Mouse (Mus musculus): ENCODE measurements around the gene Mks1. TPM values are rescaled to one million over a fixed set of nuclear protein-coding genes. Genes with fewer than 3 reads are reported as not detected.

Mks1 gene
- 8.5 and 10.0 TPM in 2 replicates for polyA plus RNA-seq (2012; rRNA removed)

DNA sequence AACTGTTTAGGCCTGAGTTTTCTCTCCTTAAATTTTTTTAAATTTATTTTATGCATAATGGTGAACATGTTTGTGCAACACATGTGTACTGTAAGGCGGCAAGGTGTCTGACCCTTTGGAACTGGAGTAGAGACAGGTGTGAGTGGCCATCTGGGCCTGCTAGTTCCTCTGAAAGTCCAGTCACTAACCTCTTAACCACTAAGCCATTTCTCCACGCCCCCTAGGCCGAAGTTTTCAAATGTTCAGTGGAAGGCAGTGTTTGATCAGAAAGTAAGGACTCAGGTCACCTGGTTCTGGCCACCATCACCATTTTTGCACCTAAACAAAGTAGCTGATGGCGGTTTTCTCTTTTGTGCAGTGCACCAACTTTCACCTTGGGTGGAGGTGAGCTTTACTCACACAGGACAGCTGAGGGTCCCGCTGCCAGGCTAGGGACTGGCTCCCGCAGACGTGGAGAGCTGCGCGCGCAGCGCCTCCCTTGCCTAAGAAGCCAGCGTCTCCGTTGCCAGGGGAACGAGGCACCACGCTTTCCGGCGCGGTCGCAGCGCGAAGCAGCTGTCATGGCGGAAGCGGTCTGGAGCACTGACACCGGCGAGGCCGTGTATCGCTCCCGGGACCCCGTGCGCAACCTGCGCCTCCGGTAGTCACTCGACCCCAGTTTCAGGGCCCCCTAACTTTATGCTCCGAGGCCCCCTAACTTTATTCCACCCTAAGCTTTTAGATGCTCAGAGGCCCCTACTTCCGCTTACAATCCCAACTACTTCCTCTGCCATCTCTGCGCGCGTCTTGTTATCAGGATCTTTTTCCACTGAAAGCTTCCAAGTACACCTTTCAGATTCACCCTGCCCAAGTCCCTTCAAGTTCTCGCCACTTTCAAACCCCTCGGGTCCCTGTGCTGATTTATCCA, at the start of gene Mks1:
Gene Mks1, plus strand, starts transcription at position 526 of the 907 bp plus-strand sequence.
- DNase-seq: peak; percentile 85
- peaks cover 2% of the 10 kb centered on the region; the same call in 1 of the 2 replicates for H3K4me1 ChIP-seq (ENCODE audit: control insufficient read depth, insufficient read depth, low read length)
- peak within 1 kb of the TSS; percentile 58 for H3K4me3 ChIP-seq (replicated peaks; ENCODE audit: extremely low read depth, low read depth, low read length)
- WGBS: 3% methylated on average over 40 of the region's 40 CpGs
- TF ChIP-seq POLR2A (IDR thresholded peaks at IDR 0.05; ENCODE audit: borderline replicate concordance, extremely low read depth, low read depth, low read length) (peak; percentile 83; the same call in 1 of the 2 replicates), CTCF (IDR thresholded peaks at IDR 0.05; ENCODE audit: insufficient read depth, low read length) (no peak)

DNA sequence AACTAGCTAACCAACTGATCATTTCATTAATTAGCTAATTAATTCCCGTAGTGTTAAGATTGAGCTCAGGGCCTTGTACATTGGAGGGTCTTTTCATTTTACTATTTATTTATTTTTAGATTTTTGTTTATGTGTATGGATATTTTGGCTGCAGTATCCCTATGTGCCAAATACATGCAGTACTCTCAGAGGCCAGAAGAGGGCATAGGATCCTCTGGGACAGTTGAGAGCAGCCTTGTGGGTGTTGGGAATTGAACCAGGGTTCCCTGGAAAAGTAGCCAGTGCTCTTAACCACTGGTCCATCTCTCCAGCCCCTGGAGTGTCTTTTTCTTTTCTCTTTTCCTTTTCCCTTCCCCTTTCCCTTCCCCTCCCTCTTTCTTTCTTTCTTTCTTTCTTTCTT, 47.6 kb upstream of the Mks1 start:
- no peak for DNase-seq
- H3K4me1 ChIP-seq (ENCODE audit: control insufficient read depth, insufficient read depth, low read length): no peaks in the 10 kb centered on the region
- no peak for TF ChIP-seq POLR2A (IDR thresholded peaks at IDR 0.05; ENCODE audit: borderline replicate concordance, extremely low read depth, low read depth, low read length)
- TF ChIP-seq CTCF (IDR thresholded peaks at IDR 0.05; ENCODE audit: insufficient read depth, low read length): peak; percentile 26; the same call in 1 of the 2 replicates
- WGBS: 76% methylated on average over 1 of the region's 1 CpGs
- no peak overlapping the region for H3K4me3 ChIP-seq (replicated peaks; ENCODE audit: extremely low read depth, low read depth, low read length)

DNA sequence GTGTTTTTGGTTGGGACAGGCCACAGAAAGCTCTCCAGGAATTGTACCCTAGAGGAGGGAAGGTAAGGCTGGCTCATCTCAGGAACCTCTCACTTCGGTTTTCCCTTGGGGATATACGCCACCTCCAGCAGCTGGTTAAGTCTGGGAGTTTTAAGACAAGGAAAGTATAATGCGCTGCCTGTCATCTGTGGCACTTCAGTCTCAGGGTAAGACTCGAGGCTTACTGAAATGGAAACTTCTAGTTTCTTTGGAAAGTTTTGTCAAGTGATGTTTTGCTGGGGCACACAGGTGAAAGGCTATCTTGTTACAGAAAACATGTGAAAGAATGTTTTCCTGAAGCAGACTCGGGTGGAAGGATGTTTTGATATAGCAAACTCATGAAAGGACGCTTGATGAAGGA, 45.6 kb upstream of the Mks1 start:
- Histone ChIP-seq H3K4me3 (replicated peaks; ENCODE audit: extremely low read depth, low read depth, low read length) (no peak overlapping the region), H3K4me1 (ENCODE audit: control insufficient read depth, insufficient read depth, low read length) (no peaks in the 10 kb centered on the region)
- no peak for DNase-seq
- 75% methylated on average over 6 of the region's 6 CpGs for WGBS
- TF ChIP-seq CTCF (IDR thresholded peaks at IDR 0.05; ENCODE audit: insufficient read depth, low read length): no peak
- no peak for TF ChIP-seq POLR2A (IDR thresholded peaks at IDR 0.05; ENCODE audit: borderline replicate concordance, extremely low read depth, low read depth, low read length)

DNA sequence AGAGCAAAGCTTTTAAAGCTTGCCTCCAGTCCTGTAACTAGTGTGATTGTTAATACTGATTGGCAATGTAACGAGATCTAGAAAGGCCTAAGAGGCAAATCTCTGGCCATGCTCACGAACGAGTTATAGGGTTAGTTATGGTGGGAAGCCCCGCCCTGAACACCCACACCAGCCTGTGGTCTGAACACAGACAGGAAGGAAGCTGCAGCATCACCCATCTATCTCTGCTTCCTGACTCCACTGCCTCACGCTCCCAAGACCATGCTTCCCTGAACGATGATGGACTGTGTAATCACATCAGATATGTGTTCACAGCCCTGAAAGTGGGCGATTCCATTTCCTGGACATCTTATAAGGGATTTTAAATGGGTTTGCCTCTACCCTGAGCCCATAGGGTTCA, 44.8 kb upstream of the Mks1 start:
- H3K4me3 ChIP-seq (replicated peaks; ENCODE audit: extremely low read depth, low read depth, low read length): no peak overlapping the region
- no peak for DNase-seq
- no peaks in the 10 kb centered on the region for H3K4me1 ChIP-seq (ENCODE audit: control insufficient read depth, insufficient read depth, low read length)
- WGBS: 48% methylated on average over 7 of the region's 7 CpGs
- TF ChIP-seq CTCF (IDR thresholded peaks at IDR 0.05; ENCODE audit: insufficient read depth, low read length): no peak
- no peak for TF ChIP-seq POLR2A (IDR thresholded peaks at IDR 0.05; ENCODE audit: borderline replicate concordance, extremely low read depth, low read depth, low read length)

DNA sequence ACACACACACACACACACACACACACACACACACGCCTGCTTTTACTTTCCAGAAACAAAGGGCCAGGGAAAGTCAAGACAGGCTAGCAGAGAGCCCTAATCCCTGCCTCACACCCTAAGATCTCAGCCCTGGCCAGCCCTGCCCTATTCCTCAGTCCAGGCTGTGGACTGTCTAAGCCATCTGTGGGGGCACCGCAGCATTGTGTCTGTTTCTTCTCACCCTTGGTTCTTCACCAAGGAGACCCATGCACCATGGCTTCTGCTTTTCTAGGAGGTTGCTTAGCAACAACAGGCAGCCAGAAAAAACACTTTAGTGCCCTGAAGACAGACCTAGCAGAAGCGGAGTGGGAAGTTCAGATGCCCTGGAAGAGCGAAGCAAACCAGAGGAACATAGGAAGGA, 41.6 kb upstream of the Mks1 start:
- WGBS: 47% methylated on average over 4 of the region's 4 CpGs
- no peak for DNase-seq
- Histone ChIP-seq H3K4me3 (replicated peaks; ENCODE audit: extremely low read depth, low read depth, low read length) (no peak overlapping the region), H3K4me1 (ENCODE audit: control insufficient read depth, insufficient read depth, low read length) (no peaks in the 10 kb centered on the region)
- TF ChIP-seq POLR2A (IDR thresholded peaks at IDR 0.05; ENCODE audit: borderline replicate concordance, extremely low read depth, low read depth, low read length) (no peak), CTCF (IDR thresholded peaks at IDR 0.05; ENCODE audit: insufficient read depth, low read length) (no peak)

DNA sequence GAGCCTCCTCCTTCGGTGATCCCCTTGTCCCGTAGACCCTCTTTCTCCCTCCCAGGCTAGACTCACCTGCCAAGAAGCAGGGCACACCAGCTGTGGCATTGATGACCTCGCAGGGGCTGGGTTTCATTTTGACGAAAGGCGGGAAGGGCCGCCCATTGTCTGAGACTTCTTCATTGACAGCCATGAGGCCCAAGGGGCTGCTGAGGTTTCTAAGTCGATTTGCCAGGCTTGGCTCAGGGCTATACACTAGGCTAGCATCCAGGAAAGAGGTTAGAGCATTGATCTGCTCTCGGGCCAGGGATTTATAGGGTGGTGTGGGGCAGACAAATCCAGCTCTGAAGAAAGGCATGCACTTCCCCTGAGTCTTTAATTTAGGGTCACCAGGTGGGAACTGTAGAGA, 38.2 kb upstream of the Mks1 start:
- 69% methylated on average over 8 of the region's 8 CpGs for WGBS
- Histone ChIP-seq H3K4me3 (replicated peaks; ENCODE audit: extremely low read depth, low read depth, low read length) (no peak overlapping the region), H3K4me1 (ENCODE audit: control insufficient read depth, insufficient read depth, low read length) (no peaks in the 10 kb centered on the region)
- no peak for TF ChIP-seq POLR2A (IDR thresholded peaks at IDR 0.05; ENCODE audit: borderline replicate concordance, extremely low read depth, low read depth, low read length)
- no peak for TF ChIP-seq CTCF (IDR thresholded peaks at IDR 0.05; ENCODE audit: insufficient read depth, low read length)
- DNase-seq: no peak

DNA sequence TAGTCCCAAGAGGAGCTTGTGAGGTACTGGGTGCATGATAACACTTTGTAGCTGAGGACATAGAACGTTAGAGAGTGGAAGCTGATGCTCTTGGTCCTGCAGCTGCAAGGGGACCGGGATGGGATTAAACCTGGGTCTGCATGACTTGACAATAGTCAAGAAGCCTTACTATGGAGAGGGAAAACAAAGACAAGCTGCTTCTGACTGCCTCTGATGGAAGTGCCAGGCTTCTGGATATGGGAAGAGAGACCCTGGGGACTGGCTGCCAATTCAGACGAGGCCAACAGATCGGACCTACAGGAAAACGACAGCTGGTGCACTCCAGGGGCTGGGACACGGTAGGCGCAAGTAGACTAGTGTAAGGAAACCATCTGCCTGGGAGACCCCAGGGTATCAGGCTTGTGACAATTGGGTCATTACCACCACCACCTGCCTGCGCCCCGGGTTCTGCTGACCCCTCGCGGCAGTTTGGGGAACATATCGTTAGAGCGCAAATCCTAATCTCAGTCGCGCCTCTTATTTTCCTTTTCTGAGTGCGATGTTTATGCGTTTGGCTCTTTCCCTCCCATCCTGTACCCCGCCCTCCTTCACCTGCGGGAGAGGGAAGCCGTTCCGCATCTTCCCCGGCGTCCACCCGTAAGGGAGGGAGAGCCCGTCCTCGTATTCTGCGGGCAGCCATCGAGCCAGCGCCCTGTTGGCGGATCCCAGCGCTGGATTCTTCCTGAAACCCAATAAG, 36.1 kb upstream of the Mks1 start:
- TF ChIP-seq CTCF (IDR thresholded peaks at IDR 0.05; ENCODE audit: insufficient read depth, low read length) (peak; percentile 69), POLR2A (IDR thresholded peaks at IDR 0.05; ENCODE audit: borderline replicate concordance, extremely low read depth, low read depth, low read length) (no peak)
- DNase-seq: peak; percentile 33
- WGBS: 5% methylated on average over 31 of the region's 31 CpGs
- Histone ChIP-seq H3K4me3 (replicated peaks; ENCODE audit: extremely low read depth, low read depth, low read length) (peak overlapping the region; percentile 21), H3K4me1 (ENCODE audit: control insufficient read depth, insufficient read depth, low read length) (no peaks in the 10 kb centered on the region)

DNA sequence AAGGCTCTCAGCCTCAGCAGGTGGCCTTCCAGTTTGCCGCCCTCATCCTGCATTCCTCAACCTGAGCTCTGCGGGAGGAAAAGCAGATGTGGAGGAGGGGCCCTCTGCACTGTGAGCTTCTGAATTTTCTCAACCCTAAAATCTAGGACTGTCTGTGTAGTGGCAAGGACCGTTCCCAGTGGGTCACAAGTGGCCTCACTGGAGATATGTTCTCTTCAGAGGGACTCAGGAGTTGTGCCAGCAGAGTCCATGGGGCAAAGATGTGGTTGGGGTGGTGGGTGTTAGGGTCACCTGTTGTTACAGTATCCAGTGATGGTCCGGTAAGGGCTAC, 35.6 kb upstream of the Mks1 start:
- H3K4me3 ChIP-seq (replicated peaks; ENCODE audit: extremely low read depth, low read depth, low read length): no peak overlapping the region
- TF ChIP-seq CTCF (IDR thresholded peaks at IDR 0.05; ENCODE audit: insufficient read depth, low read length) (no peak), POLR2A (IDR thresholded peaks at IDR 0.05; ENCODE audit: borderline replicate concordance, extremely low read depth, low read depth, low read length) (no peak)
- 28% methylated on average over 4 of the region's 4 CpGs for WGBS
- DNase-seq: no peak
- no peaks in the 10 kb centered on the region for H3K4me1 ChIP-seq (ENCODE audit: control insufficient read depth, insufficient read depth, low read length)

DNA sequence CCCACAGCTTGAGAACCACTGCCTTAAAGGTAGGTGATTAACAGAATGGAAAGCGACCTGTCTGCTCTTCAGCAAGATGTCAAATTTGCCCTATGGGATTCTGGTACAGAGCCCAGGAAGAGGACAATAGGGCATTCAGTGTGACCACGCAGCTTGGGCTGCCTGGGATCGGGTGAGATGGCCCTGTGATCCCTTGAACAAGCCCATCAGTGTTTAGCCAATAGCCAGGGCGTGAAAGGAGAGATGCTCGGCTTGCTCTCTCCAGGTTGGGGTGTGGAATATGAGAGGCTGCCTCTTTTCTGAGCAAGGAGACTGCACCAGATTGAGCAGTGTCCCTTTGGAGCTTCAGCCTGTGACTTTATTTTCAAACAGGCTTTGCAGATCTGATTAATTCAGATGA, 31.5 kb upstream of the Mks1 start:
- H3K4me1 ChIP-seq (ENCODE audit: control insufficient read depth, insufficient read depth, low read length): no peaks in the 10 kb centered on the region
- 63% methylated on average over 5 of the region's 5 CpGs for WGBS
- H3K4me3 ChIP-seq (replicated peaks; ENCODE audit: extremely low read depth, low read depth, low read length): no peak overlapping the region
- TF ChIP-seq POLR2A (IDR thresholded peaks at IDR 0.05; ENCODE audit: borderline replicate concordance, extremely low read depth, low read depth, low read length) (no peak), CTCF (IDR thresholded peaks at IDR 0.05; ENCODE audit: insufficient read depth, low read length) (no peak)
- DNase-seq: no peak
